In the genomic region with DNA sequence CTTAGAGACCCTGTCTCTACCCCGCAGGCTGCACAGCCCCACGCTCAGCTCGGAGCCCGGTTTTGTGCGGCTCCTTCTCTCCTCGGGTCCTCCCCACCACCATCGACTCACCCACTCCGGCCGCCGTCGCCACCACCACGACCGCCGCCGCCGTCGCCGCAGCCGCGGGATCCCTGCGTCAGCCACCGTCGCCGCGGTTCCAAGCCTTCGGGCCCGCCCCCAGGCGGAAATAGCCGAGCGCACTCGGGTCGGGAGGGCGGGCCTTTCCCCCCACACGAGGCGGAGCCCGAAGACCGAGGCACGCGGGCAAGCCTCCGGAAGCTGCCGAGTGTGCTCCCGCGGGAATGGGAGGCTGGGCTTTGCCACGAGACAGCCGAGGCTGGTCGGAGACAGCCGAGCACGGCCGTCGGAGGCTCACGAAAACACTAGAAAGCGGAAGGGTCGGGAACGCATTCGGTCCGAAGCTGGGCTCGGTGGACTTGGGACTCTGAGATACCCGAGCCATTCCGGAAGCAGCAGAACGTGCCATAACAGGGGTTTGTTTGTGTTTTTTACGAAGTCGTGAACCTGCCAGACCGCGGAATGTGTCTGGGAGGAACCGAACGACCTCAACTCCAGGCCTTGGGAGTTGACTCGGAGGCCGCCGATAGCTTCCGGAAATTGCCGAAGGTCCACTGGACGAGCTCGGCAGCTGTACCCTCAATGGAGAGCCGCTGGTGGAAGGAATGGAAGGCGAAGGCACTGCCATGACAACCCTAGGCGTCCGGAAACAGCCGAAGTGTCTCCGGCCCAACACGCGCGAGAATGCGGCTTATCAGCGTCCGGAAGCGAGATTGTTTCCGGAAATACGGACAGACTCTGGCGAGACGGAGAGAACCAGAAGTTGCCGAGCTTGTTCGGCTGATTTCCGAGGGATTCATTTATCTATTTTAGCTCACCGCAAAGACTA, we compare ENCODE assay signal across 8 mouse cellular contexts. TPM values are rescaled to one million over a fixed set of nuclear protein-coding genes. Genes with fewer than 3 reads are reported as not detected.
A peak's percentile ranks its signal among the peaks of the same experiment; 100 is the strongest.
DNase-seq lines count a peak whose midpoint lies in the region; ATAC-seq lines count a peak whose summit lies in the region.

A gene (minus strand): TSS at position 218 of the 949 bp plus-strand sequence.

- peak within 1 kb of the TSS; percentile 68 for H3K4me3 ChIP-seq in hindbrain, embryonic 16.5 days (ENCODE audit: low read length)
- H3K4me3 ChIP-seq in macrophage (ENCODE audit: inconsistent target) = peak within 1 kb of the TSS; percentile 65

- H3K4me2 ChIP-seq in hindbrain, embryonic 16.5 days (ENCODE audit: low read length) = peak within 1 kb of the TSS; percentile 91

- under 1% methylated on average over 91 of the region's 94 CpGs for WGBS in hindbrain, embryonic 16.5 days
- under 1% methylated on average over 72 of the region's 94 CpGs for WGBS in macrophage (ENCODE audit: missing documents)

- H3K27ac ChIP-seq in hindbrain, embryonic 16.5 days (ENCODE audit: low read depth, low read length) = peak within 1 kb of the TSS; percentile 96
- H3K27ac ChIP-seq in macrophage = peak within 1 kb of the TSS; percentile 92

- no peaks in the 10 kb centered on the region for H3K9me3 ChIP-seq in hindbrain, embryonic 16.5 days (ENCODE audit: control insufficient read depth, low read length)

- H3K4me1 ChIP-seq in hindbrain, embryonic 16.5 days (ENCODE audit: control insufficient read depth, insufficient read depth, low read depth, low read length) = peaks cover 45% of the 10 kb centered on the region

- no peaks in the 10 kb centered on the region for H3K27me3 ChIP-seq in hindbrain, embryonic 16.5 days (replicated peaks; ENCODE audit: control insufficient read depth, insufficient read depth, low read length)

- peaks cover 36% of the 10 kb centered on the region for H3K36me3 ChIP-seq in hindbrain, embryonic 16.5 days (ENCODE audit: control insufficient read depth, insufficient read depth, low read length)
- H3K36me3 ChIP-seq in macrophage (ENCODE audit: inconsistent target) = peaks cover 15% of the 10 kb centered on the region; the same call in 1 of the 2 replicates

- peak; percentile 94 for ATAC-seq in hindbrain, embryonic 16.5 days

- peak; percentile 97 for DNase-seq in T-cell, adult 2 months (ENCODE audit: low spot score)
- peak; percentile 98 to 99 for DNase-seq in cerebellum, postnatal 36 days
- peak; percentile 98 for DNase-seq in gastrocnemius, adult 18-20 months (ENCODE audit: low spot score)
- DNase-seq in left cerebral cortex, adult 18-20 months (ENCODE audit: low spot score in 2 of 2) = peak; percentile 98 to 99
- DNase-seq in right cerebral cortex, adult 18-20 months = peak; percentile 97
- DNase-seq in urinary bladder, postnatal 10 days (ENCODE audit: low spot score) = peak; percentile 94

- H3K79me2 ChIP-seq in macrophage (ENCODE audit: inconsistent target) = peaks cover 13% of the 10 kb centered on the region; the same call in 1 of the 2 replicates

- peak within 1 kb of the TSS; percentile 89 for H3K9ac ChIP-seq in hindbrain, embryonic 16.5 days (ENCODE audit: low read depth, low read length)

RNA-seq across cellular contexts. Expression of the gene that starts here (rescaled TPM):
- total RNA-seq in gastrocnemius, adult 18-20 months (2021) = 10 to 100 TPM; 13.3 to 15.1 TPM
- 115 and 118 TPM in 2 replicates for polyA plus RNA-seq in hindbrain, embryonic 16.5 days (2015; fragmentation: Nextera tagmentation; extraction: Ambion mirVana)
- total RNA-seq in left cerebral cortex, adult 18-20 months (2021) = 100 to 1,000 TPM; 150 to 153 TPM
- total RNA-seq in macrophage (2018; cell fraction: chromatin; rRNA removed) = 10 to 100 TPM in 15 of 26 experiments, 1 to 10 TPM in 11; 2.0 to 45.1 (median 11.1) TPM
- total RNA-seq in macrophage (2018; cell fraction: cytosol; rRNA removed) = 10 to 100 TPM; 14.9 to 33.2 (median 21.8) TPM
- total RNA-seq in macrophage (2018; cell fraction: nucleus; rRNA removed) = 10 to 100 TPM in 16 of 26 experiments, 1 to 10 TPM in 10; 2.9 to 36.2 (median 12.5) TPM
- polyA plus RNA-seq in macrophage (2018) = 23.2 to 26.1 TPM (median 23.3 TPM) in 3 replicates

Comparison
In these comparisons a context has a peak if more than half of its experiments do, and no peak if none do; other contexts are left out.
1. Peak in every context shown above with its lines: DNase-seq, ATAC-seq, H3K4me3 ChIP-seq and H3K27ac ChIP-seq.
2. RNA of the gene that starts here (total RNA-seq): 150 to 153 TPM in left cerebral cortex, adult 18-20 months; 13.3 to 15.1 TPM in gastrocnemius, adult 18-20 months; every median in the first group is over 4 times any median in the second.